Mouse (Mus musculus) midbrain, embryonic 13.5 days (tissue): ENCODE measurements at regions not wholly inside any gene's neighbourhood (a gene's known extent, or its start where the extent isn't known, plus 50 kb on each side); places are given as distances from the start of the nearest gene placed in this dataset. TPM values are rescaled to one million over a fixed set of nuclear protein-coding genes. Genes with fewer than 3 reads are reported as not detected.

Experiments
- microRNA-seq: library from miRNA; unstranded; fragments of <30 nt; microRNA quantifications from one replicate; pipeline ENCODE4, GENCODE M21; 2016

Small RNAs in the stretch of these regions (microRNA-seq; reads per million reads assigned to microRNA genes)
- not detected for gene Gm27430
